Mouse (Mus musculus): ENCODE results near the gene Plekhg3. TPM values are rescaled to one million over a fixed set of nuclear protein-coding genes. Genes with fewer than 3 reads are reported as not detected.
A peak's percentile ranks its signal among the peaks of the same experiment; 100 is the strongest.

Plekhg3 gene
- polyA plus RNA-seq, 1 experiment from 2014 or later = 5.7 TPM

- no peaks in the 10 kb centered on the region for H3K27me3 ChIP-seq (replicated peaks; ENCODE audit: control insufficient read depth, insufficient read depth, low read length)
- peaks cover 9% of the 10 kb centered on the region for H3K4me1 ChIP-seq (replicated peaks; ENCODE audit: control insufficient read depth, insufficient read depth, low read length)
- no peak for ATAC-seq
- TF ChIP-seq CTCF (IDR thresholded peaks at IDR 0.05; ENCODE audit: low read depth) = no peak
- no peaks in the 10 kb centered on the region for H3K9me3 ChIP-seq (ENCODE audit: control insufficient read depth)
- H3K9ac ChIP-seq (ENCODE audit: low read depth, low read length) = no peak overlapping the region
- no peaks in the 10 kb centered on the region; the same call in 1 of the 2 replicates for H3K36me3 ChIP-seq (ENCODE audit: control insufficient read depth, insufficient read depth)
- no peak overlapping the region for H3K4me3 ChIP-seq (ENCODE audit: low read depth, low read length)
- 0 out of 2 replicates have a peak overlapping the region, but pooled peaks have one; percentile 18 for H3K4me2 ChIP-seq (replicated peaks; ENCODE audit: low read depth)
- WGBS = 69% methylated on average over 6 of the region's 6 CpGs
- no peak overlapping the region for H3K27ac ChIP-seq (ENCODE audit: low read depth, low read length)
These were observed 11.2 kb downstream of the Plekhg3 start for GRCm38 (mm10) chr12:76541879-76542278.

DNA sequence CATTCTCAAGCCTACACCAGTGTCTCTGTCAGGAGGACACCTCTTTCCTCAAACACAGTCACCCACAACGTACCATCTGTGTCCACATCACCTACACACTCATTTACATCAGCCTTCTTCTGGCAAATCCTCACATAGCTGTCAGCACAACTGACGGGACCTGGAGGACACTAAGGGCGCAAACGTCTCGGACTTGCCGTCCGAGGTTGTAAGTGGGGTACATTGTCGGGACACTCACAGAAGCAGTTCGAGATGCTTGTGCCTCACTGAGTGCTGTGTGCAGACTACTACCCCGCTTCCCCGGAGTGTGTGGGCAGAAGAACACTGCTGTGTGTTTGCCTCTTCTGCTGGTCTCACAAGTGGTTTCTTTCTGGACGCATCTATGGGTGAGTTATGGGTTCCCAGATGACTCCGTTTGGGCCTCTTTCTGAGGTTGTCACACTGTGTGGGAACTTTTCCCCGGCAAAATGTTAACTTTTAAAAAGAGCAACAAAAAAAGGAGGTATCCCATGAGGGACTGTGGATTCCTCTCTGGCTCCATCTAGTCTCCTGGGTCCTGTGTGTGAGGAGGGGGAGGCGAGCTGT lies 15.2 kb downstream of the Plekhg3 start:
- Histone ChIP-seq H3K4me3 (ENCODE audit: low read depth, low read length) (no peak overlapping the region), H3K27me3 (replicated peaks; ENCODE audit: control insufficient read depth, insufficient read depth, low read length) (no peaks in the 10 kb centered on the region), H3K4me1 (replicated peaks; ENCODE audit: control insufficient read depth, insufficient read depth, low read length) (peaks cover 19% of the 10 kb centered on the region)

DNA sequence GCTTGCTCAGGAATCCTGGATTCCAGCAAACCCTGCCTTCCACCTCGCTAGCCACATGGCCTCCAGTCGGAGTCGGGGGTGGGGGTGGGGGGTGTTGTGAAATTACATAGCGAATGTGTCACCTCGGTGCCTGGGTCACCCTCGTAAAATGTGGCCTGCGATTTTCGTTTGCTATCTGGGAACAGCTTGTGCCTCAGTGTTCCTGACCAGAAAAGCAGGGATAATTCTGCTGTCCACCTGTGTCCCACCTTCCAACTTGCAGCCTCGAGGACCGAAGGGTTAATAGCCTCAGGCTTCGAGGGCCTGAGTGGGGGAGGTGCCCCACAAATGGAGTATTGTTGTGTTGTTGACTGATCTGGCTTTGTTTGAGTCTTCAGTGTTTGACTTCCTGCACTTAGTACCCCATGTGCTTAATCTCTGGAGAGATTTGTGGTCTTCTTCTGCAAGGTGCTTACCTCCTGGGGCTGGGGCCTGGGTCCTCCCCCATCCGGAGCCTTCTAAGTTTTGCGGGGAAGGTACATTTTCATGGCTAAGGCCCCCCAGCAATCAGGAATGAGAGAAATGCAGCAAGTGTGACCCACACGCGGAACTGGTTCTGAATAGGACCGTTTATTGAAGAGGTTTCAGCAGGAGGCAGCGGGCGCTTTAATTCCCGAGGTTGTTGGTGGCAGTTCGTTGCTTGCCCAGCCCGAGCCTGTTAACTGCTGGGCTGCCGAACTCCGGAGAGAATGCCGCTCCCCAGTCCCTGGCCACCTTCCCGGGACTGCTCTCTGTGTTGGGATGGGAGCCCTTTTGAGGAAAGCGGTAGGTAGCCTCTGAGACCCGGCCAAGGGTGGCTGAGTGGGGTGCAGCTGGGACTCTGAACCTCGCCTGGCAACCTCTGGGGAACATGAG lies 15.9 kb downstream of the Plekhg3 start:
- no peaks in the 10 kb centered on the region for H3K9me3 ChIP-seq (ENCODE audit: control insufficient read depth)
- 13% methylated on average over 28 of the region's 28 CpGs for WGBS
- TF ChIP-seq CTCF (IDR thresholded peaks at IDR 0.05; ENCODE audit: low read depth) = no peak
- peak overlapping the region; percentile 51 for H3K4me2 ChIP-seq (replicated peaks; ENCODE audit: low read depth)
- H3K27ac ChIP-seq (ENCODE audit: low read depth, low read length) = peak overlapping the region; percentile 86
- no peaks in the 10 kb centered on the region; the same call in 1 of the 2 replicates for H3K36me3 ChIP-seq (ENCODE audit: control insufficient read depth, insufficient read depth)
- H3K4me3 ChIP-seq (ENCODE audit: low read depth, low read length) = peak overlapping the region; percentile 14
- peaks cover 15% of the 10 kb centered on the region for H3K4me1 ChIP-seq (replicated peaks; ENCODE audit: control insufficient read depth, insufficient read depth, low read length)
- H3K9ac ChIP-seq (ENCODE audit: low read depth, low read length) = 0 out of 2 replicates have a peak overlapping the region, but pooled peaks have one; percentile 31
- ATAC-seq = 0 out of 2 replicates have a peak, but pooled peaks have one; percentile 2
- no peaks in the 10 kb centered on the region for H3K27me3 ChIP-seq (replicated peaks; ENCODE audit: control insufficient read depth, insufficient read depth, low read length)

More for the DNA sequence above, 15.2 kb downstream of the Plekhg3 start:
- Histone ChIP-seq H3K36me3 (ENCODE audit: control insufficient read depth, insufficient read depth) (no peaks in the 10 kb centered on the region; the same call in 1 of the 2 replicates), H3K9me3 (ENCODE audit: control insufficient read depth) (no peaks in the 10 kb centered on the region), H3K27ac (ENCODE audit: low read depth, low read length) (peak overlapping the region; percentile 60), H3K9ac (ENCODE audit: low read depth, low read length) (0 out of 2 replicates have a peak overlapping the region, but pooled peaks have one; percentile 26), H3K4me2 (replicated peaks; ENCODE audit: low read depth) (peak overlapping the region; percentile 51)
- 45% methylated on average over 15 of the region's 15 CpGs for WGBS
- TF ChIP-seq CTCF (IDR thresholded peaks at IDR 0.05; ENCODE audit: low read depth) = no peak
- no peak for ATAC-seq

DNA sequence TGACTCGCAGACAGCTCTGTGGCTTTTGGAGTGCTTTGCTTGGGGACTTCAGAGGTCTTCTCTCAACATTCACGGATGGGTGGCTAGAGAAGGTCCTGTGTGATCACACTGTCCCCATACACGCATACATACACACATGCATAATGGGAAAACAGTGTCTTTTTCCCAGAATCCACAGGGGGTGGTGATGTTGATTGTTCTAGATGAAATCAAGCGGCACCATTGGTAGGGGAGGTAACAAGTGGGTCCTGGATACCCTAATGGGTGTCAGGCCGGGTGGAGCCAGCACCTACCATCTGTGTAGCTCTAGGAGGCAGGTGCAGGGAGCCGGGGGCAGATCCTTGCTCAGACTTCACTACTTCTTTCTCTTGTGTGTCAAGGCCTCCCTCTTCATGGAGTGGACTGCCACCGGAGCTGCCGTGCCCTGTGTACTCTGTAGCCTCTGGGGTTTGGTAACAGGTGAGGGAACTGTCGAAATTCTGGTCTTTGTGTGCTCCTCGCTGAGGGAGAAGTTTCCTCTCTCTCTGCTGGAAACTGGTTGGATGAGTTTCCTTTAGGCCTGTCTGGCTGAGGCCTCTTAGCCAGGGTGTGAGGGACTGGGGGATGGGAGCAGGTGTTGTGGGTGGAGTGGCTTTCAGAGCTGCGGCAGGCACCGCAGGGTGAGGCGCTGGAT lies 16.9 kb downstream of the Plekhg3 start:
- peaks cover 15% of the 10 kb centered on the region for H3K4me1 ChIP-seq (replicated peaks; ENCODE audit: control insufficient read depth, insufficient read depth, low read length)

DNA sequence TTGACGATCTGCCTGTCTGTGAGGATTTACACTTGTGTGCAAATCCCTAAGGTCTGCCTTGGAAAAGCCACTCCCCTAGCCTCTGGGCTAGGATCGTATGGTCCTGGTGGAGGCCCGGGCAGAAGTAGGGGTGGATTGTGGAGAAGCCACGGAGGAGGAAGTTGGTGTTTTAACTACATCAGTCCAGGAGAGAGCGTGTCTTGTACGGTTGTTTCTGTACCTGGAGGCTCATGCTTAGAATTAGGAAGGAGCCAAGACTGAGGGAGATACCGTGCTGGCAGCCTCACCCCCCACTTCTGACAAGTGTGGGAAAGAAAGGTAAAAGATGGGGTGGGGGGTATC lies 17.4 kb downstream of the Plekhg3 start:
- Histone ChIP-seq H3K27ac (ENCODE audit: low read depth, low read length) (peak overlapping the region; percentile 86), H3K9ac (ENCODE audit: low read depth, low read length) (0 out of 2 replicates have a peak overlapping the region, but pooled peaks have one; percentile 37), H3K27me3 (replicated peaks; ENCODE audit: control insufficient read depth, insufficient read depth, low read length) (no peaks in the 10 kb centered on the region), H3K9me3 (ENCODE audit: control insufficient read depth) (no peaks in the 10 kb centered on the region), H3K4me1 (replicated peaks; ENCODE audit: control insufficient read depth, insufficient read depth, low read length) (peaks cover 15% of the 10 kb centered on the region), H3K36me3 (ENCODE audit: control insufficient read depth, insufficient read depth) (no peaks in the 10 kb centered on the region; the same call in 1 of the 2 replicates), H3K4me2 (replicated peaks; ENCODE audit: low read depth) (peak overlapping the region; percentile 51), H3K4me3 (ENCODE audit: low read depth, low read length) (no peak overlapping the region)
- no peak; the same call in 1 of the 2 replicates for TF ChIP-seq CTCF (IDR thresholded peaks at IDR 0.05; ENCODE audit: low read depth)
- WGBS = 24% methylated on average over 7 of the region's 7 CpGs
- ATAC-seq = no peak

More for the DNA sequence above, 16.9 kb downstream of the Plekhg3 start:
- H3K27me3 ChIP-seq (replicated peaks; ENCODE audit: control insufficient read depth, insufficient read depth, low read length) = no peaks in the 10 kb centered on the region
- WGBS = 35% methylated on average over 13 of the region's 13 CpGs
- H3K36me3 ChIP-seq (ENCODE audit: control insufficient read depth, insufficient read depth) = no peaks in the 10 kb centered on the region; the same call in 1 of the 2 replicates
- 0 out of 2 replicates have a peak overlapping the region, but pooled peaks have one; percentile 37 for H3K9ac ChIP-seq (ENCODE audit: low read depth, low read length)
- no peaks in the 10 kb centered on the region for H3K9me3 ChIP-seq (ENCODE audit: control insufficient read depth)
- no peak for TF ChIP-seq CTCF (IDR thresholded peaks at IDR 0.05; ENCODE audit: low read depth)
- H3K4me2 ChIP-seq (replicated peaks; ENCODE audit: low read depth) = peak overlapping the region; percentile 51
- peak overlapping the region; percentile 14; the same call in 1 of the 2 replicates for H3K4me3 ChIP-seq (ENCODE audit: low read depth, low read length)
- peak overlapping the region; percentile 86 for H3K27ac ChIP-seq (ENCODE audit: low read depth, low read length)
- peak; percentile 85 for ATAC-seq
